Mouse (Mus musculus) E14TG2a.4 (cell line): ENCODE results near the gene Tiam2.

Experiments
- H3K27me3 ChIP-seq: 2 replicates; pipeline ENCODE4 v1.6.1; 2014; ENCODE audit warnings: low read length, control low read depth; ENCODE audit not compliant: insufficient read depth
- H3K36me3 ChIP-seq: 2 replicates; pipeline ENCODE4 v1.6.1; 2014; ENCODE audit warnings: low read length, control low read depth; ENCODE audit not compliant: insufficient read depth
- H3K4me1 ChIP-seq: replicated peaks from 2 replicates; pipeline ENCODE4 v1.6.1; 2014; ENCODE audit warnings: low read depth, low read length, control low read depth
- H3K4me3 ChIP-seq: replicated peaks from 2 replicates; pipeline ENCODE4 v1.5.1; 2014; ENCODE audit warnings: mild to moderate bottlenecking, low read length
- H3K9me3 ChIP-seq: 2 replicates; pipeline ENCODE4 v1.6.1; 2014; ENCODE audit warnings: low read length, control low read depth
- CTCF ChIP-seq: conservative IDR thresholded peaks from 2 replicates; pipeline ENCODE4 v1.5.1; 2014; ENCODE audit warnings: low read length
- NANOG ChIP-seq: IDR thresholded peaks from 2 replicates; pipeline ENCODE4 v1.6.1; 2014; ENCODE audit warnings: borderline replicate concordance, low read length, mixed read lengths
- POU5F1 ChIP-seq: IDR thresholded peaks from 2 replicates; pipeline ENCODE4 v1.6.1; 2014; ENCODE audit warnings: low read length, borderline replicate concordance

Tiam2 gene

DNA sequence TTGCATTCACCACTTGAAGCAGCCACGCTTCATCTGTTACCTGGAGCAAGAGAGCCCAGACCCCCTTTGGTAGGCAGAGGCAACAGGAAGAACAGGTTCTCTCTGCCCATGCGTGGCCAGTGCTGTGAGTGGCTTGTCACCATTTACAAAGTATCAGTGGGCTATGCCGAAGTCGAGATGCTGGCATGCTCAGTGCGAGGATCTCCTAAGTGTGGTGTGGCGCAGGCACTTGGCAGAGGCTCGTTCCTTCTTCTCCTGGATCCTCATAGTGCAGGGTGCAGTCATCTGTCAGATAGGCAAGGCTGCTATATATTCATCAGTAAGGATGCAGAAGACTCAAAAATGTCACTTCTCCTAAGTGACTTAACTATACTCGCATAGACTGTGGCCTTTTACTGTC lies 173.1 kb downstream of the Tiam2 start:
- Histone ChIP-seq H3K4me3 (no peak overlapping the region), H3K4me1 (no peaks in the 10 kb centered on the region), H3K36me3 (no peaks in the 10 kb centered on the region), H3K9me3 (no peaks in the 10 kb centered on the region), H3K27me3 (no peaks in the 10 kb centered on the region)
- TF ChIP-seq POU5F1 (no peak), NANOG (no peak), CTCF (no peak)

DNA sequence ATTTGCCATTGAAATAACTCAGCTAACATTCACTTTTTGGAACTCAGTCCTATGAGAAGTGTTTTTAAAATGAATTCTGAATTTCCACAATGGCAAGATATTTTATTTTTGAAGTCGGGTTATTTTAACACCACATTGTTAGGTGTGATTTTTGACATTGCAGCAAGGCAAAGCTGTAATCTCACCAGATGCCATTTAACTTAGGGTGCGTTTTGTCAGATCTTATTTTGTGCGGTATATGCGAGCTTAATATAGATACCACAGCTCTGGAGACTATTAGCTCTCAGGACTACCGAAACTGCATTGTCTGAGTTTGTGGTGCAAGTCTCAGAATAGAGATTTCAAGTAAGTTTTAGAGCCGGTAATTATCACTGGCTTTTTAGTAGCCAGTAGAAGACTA lies 173.7 kb downstream of the Tiam2 start:
- H3K36me3 ChIP-seq: no peaks in the 10 kb centered on the region
- no peaks in the 10 kb centered on the region for H3K27me3 ChIP-seq
- H3K9me3 ChIP-seq: no peaks in the 10 kb centered on the region
- TF ChIP-seq POU5F1 (no peak), NANOG (no peak), CTCF (no peak)
- no peak overlapping the region for H3K4me3 ChIP-seq
- peaks cover 4% of the 10 kb centered on the region for H3K4me1 ChIP-seq

DNA sequence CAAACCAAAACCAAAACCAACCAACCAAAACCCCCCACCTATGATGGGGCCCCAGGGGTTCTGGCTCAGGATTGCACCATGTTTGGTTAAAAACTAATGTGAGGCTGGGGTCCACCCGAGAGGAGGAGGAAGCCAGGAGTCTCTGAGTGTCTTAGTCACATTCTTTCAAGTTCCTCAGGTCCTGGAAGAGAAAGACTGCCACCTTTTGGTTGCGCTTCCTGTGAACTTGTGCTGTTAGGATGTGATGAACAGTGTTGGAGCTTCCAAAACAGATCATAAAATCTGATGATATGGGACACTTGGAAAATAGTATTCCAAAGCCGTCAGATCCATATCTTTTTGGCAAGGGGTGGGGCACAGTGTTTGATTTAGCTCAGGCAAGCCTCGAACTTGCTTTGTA lies 174.6 kb downstream of the Tiam2 start:
- peaks cover 13% of the 10 kb centered on the region for H3K4me1 ChIP-seq
- TF ChIP-seq CTCF: no peak
- no peak for TF ChIP-seq POU5F1
- no peak for TF ChIP-seq NANOG
- no peak overlapping the region for H3K4me3 ChIP-seq

DNA sequence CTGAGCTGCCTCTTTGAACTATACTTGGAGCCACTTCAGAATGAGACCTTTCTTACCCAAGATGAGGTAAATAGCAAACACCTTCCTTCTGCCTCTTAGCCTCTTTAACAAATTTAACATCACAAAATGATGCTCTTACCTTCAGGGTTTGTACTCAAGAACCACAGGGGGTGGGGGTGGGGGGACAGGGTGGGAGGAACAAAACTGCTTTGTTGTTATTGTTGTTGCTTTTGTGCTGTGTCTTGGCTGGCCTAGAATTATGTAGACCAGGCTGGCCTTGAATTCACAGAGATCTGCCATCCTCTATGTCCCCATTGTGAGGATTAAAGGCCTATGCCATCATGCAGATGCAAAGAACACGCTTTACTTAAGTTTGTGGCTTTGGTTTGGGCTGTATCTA lies 179.3 kb downstream of the Tiam2 start:
- H3K27me3 ChIP-seq: no peaks in the 10 kb centered on the region
- H3K36me3 ChIP-seq: no peaks in the 10 kb centered on the region
- H3K4me3 ChIP-seq: no peak overlapping the region
- no peak for TF ChIP-seq CTCF
- no peak for TF ChIP-seq POU5F1
- no peak for TF ChIP-seq NANOG
- no peaks in the 10 kb centered on the region for H3K9me3 ChIP-seq
- H3K4me1 ChIP-seq: peaks cover 28% of the 10 kb centered on the region

More for the DNA sequence above, 174.6 kb downstream of the Tiam2 start:
- Histone ChIP-seq H3K36me3 (no peaks in the 10 kb centered on the region), H3K9me3 (no peaks in the 10 kb centered on the region), H3K27me3 (no peaks in the 10 kb centered on the region)

GRCm38 (mm10) chr17:3506508-3506907 lies 180.1 kb downstream of the Tiam2 start:
- Histone ChIP-seq H3K9me3 (no peaks in the 10 kb centered on the region), H3K27me3 (no peaks in the 10 kb centered on the region), H3K4me3 (no peak overlapping the region), H3K4me1 (peaks cover 28% of the 10 kb centered on the region), H3K36me3 (no peaks in the 10 kb centered on the region)
- TF ChIP-seq CTCF (no peak), POU5F1 (no peak), NANOG (no peak)

- H3K9me3 ChIP-seq: no peaks in the 10 kb centered on the region
- H3K4me1 ChIP-seq: peaks cover 27% of the 10 kb centered on the region
- no peak overlapping the region for H3K4me3 ChIP-seq
- TF ChIP-seq CTCF (peak; percentile 73), POU5F1 (no peak)
- H3K36me3 ChIP-seq: no peaks in the 10 kb centered on the region
- H3K27me3 ChIP-seq: no peaks in the 10 kb centered on the region
Measured at GRCm38 (mm10) chr17:3509841-3510240, 183.5 kb downstream of the Tiam2 start.

DNA sequence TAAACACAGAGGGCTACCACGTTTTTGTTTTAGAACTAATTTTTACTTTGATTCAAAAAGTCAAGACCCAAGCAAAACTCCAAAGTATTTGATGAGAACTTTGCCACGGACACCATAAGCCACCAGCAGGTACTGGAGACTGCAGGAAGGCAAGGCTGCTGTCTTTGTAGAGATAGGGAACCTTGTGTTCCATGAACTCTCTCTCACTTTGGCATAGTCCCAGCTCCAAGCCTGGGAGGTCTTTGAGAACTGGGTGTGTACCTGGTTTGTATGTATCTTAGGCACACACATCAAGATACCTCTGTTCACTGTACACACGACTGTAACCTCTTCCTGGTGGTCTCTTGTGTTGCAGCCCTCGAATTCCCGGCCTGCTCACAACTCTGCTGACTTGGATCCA lies 187.9 kb downstream of the Tiam2 start:
- no peak for TF ChIP-seq NANOG
- no peak for TF ChIP-seq CTCF
- no peak for TF ChIP-seq POU5F1
- Histone ChIP-seq H3K4me3 (no peak overlapping the region), H3K27me3 (no peaks in the 10 kb centered on the region), H3K9me3 (no peaks in the 10 kb centered on the region), H3K4me1 (peaks cover 18% of the 10 kb centered on the region), H3K36me3 (peaks cover 18% of the 10 kb centered on the region)

GRCm38 (mm10) chr17:3515851-3516250 lies 189.5 kb downstream of the Tiam2 start:
- Histone ChIP-seq H3K9me3 (no peaks in the 10 kb centered on the region), H3K27me3 (no peaks in the 10 kb centered on the region), H3K36me3 (peaks cover 22% of the 10 kb centered on the region), H3K4me1 (peaks cover 18% of the 10 kb centered on the region), H3K4me3 (no peak overlapping the region)
- TF ChIP-seq NANOG (no peak), POU5F1 (no peak), CTCF (no peak)

DNA sequence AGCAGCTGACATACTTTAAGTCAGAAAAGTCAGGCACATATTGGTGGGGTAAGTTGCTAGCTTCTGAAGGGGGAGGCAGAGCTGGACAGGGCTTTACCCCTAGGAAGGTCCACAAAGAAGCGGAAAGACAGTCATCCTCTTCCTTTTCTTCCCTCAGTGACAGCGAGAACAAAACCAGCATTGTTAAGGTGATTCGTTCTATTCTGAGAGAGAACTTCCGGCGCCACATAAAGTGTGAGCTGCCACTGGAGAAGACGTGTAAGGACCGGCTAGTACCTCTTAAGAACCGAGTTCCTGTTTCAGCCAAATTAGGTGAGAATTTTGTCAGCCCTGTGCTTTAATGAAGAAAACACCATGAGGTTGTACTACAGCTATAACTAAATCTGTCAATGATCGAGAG lies 190.0 kb downstream of the Tiam2 start:
- H3K36me3 ChIP-seq: peaks cover 22% of the 10 kb centered on the region
- H3K4me1 ChIP-seq: peaks cover 18% of the 10 kb centered on the region
- H3K9me3 ChIP-seq: no peaks in the 10 kb centered on the region
- TF ChIP-seq POU5F1 (no peak), NANOG (peak; percentile 15; the same call in 1 of the 2 replicates), CTCF (no peak)
- H3K4me3 ChIP-seq: no peak overlapping the region
- H3K27me3 ChIP-seq: no peaks in the 10 kb centered on the region
